Mouse (Mus musculus) kidney, postnatal 25 days (tissue): ENCODE results near the gene Cd59a.
A peak's percentile ranks its signal among the peaks of the same experiment; 100 is the strongest.
"Not testable (repeated sequence)": the region's sequence is repeated elsewhere in the genome, so short reads cannot be mapped to it uniquely, and the experiment has no call there.

Source experiments
- DNase-seq, 2 experiments: peaks; one replicate each; pipeline ENCODE4 v3.0.0; 2021; ENCODE audit warnings: mixed read lengths in 2 of 2

The Cd59a gene

DNA sequence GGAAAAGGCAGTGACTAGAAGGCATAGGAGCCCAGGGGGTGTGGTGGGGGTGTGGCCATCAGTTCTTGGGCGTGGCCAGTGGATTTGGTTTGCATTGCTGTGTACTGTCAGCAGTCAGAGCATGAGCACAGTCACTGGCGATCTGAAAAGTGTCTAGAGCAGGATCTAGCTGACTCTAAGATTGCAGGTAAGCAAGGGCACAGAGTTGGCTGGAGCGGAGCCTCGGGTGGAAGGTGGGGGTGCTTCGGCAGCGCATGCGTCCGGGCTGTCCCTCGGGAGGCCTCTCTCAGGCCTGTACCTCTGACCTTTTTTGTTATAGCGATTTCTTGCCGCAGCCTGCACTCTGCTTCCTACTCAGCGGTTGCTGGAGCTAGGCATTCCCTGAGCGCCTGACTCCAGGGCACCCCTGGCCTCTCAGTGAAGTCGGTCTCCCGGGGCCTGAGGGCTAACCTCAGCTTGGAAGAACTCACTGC is at the start of gene Cd59a:
Cd59a (plus strand) TSS at position 61 of the 473 bp plus-strand sequence.
- DNase-seq, result peak; percentile 94

DNA sequence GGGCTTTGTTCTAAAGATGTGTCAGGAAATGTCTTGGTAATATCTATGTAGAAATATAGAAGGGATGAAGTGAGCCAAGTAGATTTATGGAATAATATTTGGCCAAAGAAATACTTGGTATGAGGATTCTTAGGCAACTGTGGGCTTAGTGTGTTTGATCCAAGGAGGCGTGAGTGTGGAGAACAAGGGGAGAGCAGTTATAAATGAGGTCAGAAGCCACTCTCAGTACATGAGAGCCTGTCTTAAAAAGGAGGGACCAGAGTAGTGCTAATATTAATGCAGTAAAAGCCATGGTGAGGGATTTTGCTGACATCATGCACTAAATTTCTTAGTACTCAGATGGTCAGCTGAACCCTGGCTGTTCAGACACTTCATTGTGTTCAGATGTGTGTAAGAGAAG is 37.2 kb upstream of the Cd59a start:
- no peak for DNase-seq

DNA sequence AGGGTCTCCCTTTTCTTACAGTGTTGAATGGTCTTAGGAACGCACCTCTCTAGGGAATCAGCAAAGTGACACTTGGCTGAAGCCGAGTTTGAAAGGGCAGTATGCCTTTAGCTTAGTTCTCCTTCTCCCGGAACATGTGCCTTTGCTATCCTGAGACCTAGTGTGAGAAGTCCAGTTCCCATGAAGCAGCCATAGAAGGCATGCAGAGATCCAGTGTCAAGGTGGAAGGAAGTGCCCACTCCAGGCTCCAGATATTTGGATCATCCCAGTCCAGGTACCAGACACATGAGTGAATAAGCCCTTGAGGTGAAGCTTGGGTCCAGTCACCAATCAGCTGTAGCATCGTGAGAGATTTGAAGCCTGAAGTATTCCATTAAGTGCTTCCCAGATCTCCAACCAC is 36.6 kb upstream of the Cd59a start:
- DNase-seq, result no peak

DNA sequence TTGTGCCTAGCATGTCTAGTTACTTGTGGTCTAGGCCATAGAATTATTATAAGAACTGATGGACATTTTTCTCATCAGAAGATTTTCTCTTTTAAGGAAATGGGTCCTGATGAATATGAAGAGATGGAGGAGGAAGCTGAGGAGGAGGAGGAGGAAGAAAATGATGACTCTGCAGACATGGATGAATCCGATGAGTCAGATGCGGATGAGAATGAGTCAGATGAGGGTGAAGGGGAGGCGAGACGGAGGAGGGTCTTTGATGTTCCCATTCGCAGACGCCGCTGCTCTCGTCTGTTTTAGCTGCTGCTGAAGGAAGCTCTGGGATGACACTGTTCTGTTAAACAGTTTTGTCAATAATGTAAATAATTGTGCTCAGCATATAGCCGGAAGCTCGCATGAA is 35.8 kb upstream of the Cd59a start:
- no peak for DNase-seq

DNA sequence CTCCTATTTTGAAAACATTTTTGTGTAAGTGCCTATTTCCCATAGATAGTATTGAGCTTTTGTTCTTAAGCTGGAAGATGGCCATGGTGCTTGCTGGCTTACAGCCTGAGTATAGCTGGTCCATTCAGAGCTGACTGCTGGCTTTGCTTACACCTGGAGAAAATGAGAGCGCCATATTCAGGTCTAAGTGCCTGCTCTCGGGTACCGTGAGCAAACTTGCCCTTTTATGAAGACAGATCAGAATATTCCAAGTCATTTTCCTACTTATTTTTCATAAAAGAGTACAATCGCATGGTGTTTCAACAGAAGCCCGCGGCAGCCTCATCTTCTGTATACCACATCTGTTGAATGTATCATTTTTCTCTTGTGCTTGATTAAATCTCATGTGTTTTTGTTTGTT is 34.6 kb upstream of the Cd59a start:
- no peak for DNase-seq

DNA sequence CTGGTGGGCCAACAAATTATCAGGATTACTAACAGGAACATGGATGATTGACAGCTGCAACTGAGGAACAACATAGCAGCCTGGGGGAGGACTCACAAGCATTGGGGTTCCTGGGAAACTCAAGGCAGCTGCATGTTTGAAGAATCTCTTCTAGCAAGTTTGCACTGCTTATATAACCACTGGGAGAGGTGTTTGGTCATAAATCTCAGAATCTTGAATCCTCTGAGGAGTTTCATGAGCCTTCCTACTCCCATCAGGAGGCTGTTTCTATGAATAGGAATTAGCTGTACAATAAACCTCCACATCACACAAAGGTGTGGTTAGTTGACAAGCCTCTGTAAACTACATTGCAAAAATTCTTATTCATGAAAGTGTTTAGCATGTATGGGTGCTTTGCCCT is 32.9 kb upstream of the Cd59a start:
- DNase-seq, result no peak

DNA sequence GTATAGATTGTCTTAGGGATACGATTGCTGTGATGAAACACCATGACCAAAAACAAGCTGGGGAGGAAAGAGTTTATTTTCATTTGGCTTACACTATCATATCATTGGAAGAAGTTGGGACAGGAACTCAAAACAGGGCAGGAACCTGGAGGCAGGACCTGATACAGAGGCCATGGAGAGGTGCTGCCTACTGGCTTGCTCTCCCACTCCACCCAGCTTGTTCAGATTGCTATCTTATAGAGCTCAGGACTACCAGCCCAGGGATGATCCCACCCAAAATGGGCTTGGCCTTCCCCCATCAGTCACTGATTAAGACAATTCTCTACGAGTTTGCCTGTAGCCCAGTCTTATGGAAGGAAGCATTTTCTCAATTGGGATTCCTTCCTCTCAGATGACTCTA is 31.4 kb upstream of the Cd59a start:
- DNase-seq, result no peak

DNA sequence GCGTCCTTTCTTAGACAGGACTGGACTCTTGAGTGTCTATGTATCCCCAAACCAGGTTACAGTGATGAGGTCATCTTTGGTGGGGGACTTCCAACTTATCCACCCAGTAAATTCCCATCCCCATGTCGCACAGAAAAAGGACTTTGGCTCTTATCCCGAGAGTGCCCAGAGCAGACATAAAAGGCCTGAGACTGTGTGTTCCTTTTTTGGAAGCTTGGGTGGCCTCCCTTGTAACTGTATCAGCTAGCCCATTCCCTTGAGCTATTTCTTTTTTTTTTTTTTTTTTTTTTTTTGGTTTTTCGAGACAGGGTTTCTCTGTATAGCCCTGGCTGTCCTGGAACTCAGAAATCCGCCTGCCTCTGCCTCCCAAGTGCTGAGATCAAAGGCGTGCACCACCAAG is 30.1 kb upstream of the Cd59a start, which contains the start of gene Gm10912:
Gm10912 (plus strand) TSS at position 301 of the 400 bp plus-strand sequence.
- DNase-seq, result not testable (repeated sequence)

DNA sequence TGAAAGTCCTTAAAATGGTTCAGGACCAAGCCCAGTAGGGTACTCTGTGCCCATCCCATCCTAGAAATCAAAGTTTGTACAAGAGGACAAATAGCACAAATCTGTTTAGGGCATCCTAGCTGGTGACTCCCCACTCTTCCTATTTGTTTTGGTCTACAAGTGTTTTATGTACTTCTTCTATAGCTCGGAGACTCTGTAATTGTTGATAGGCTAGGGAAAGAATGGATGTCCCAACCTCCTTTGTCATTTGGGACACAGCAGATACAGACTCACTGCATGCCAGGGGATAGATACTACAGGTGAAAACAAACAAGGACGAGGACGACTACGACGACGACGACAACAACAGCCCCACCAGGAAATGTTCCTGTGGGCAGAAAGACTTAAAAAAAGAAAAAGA is 27.2 kb upstream of the Cd59a start, which contains the start of gene Gm10799:
Gm10799 (minus strand) TSS at position 101 of the 400 bp plus-strand sequence.
- not testable (repeated sequence) for DNase-seq

DNA sequence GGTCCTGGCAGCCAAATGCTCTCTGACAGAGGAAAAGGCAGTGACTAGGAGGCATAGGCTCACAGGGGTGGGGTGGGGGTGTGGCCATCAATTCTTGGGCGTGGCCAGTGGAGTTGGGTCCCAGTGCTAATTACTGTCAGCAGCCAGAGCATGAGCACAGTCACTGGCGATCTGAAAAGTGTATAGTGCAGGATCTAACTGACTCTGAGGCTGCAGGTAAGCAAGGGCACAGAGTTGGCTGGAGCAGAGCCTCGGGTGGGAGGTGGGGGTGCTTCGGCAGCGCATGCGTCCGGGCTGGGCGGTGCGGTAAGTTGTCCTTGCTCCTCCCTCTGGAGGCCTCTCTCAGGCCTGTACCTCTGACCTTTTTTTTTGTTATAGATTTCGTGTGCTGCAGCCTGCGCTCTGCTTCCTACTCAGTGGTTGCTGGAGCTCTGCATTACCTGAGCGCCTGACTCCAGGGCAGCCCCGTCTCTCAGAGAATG is 25.9 kb upstream of the Cd59a start, which contains the start of gene Cd59b:
Cd59b (plus strand) TSS at position 146 of the 482 bp plus-strand sequence.
- DNase-seq, result peak; percentile 73 to 81

DNA sequence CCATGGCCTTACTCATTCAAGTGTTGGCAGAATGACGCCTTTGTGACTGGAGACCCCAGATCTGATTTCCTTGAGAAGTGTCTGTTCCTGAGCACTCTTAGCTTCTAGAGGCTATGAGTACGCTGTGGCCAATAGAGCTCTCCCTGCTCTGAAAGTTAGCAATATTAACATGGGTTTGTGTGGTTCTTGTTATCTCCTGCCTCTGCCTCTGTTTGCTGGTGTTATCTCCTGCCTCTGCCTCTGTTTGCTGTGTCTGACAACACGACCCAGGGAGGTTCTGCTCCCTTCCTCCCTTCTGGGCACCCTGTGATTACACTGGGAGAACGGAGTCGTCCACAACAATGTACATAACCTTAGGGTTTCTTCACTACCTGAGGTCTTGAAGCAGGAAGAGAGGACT is 17.3 kb upstream of the Cd59a start:
- not testable (repeated sequence) for DNase-seq

DNA sequence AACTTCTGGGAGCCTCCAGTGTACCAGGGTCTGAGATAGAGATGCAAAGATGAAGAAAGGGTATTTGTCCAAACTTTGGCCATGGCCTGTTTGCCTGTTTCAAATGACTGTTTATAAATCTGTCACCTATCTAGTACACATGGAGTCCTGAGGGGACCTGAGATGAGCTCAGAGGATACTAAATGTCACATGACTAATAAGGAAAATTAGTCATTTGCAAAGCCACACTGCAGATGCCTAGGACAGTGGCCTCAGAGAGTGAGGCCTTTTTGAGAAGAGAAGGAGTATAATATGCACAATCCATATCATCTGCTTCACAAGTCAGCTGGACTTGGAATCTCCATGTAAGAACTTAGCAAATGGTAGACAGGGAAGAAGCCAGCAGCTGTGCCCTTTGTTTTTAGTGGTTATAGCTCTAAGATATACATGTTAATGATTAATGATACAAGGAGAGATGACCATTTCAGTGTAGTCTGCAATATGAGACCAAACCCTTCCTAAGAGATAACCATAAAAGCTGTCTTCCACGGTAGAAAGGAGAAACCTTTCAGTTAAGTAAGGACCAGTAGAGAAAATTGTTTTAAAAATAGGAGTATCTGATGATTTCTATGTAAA is 14.1 kb upstream of the Cd59a start:
- not testable (repeated sequence) for DNase-seq

DNA sequence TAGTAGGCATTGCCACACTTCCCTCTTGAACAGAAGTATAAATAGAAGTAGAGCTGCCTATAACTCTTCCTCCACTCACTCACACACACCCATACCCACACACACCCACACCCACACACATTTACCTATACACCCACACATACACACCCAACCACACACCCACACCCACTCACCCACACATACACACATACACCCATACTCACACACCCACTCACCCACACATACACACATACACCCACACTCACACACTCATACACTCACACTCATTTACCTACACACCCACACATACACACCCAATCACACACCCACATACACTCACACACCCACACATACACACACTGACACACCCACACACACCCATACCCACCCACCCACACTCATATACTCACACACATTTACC is 13.1 kb upstream of the Cd59a start:
- no peak for DNase-seq

DNA sequence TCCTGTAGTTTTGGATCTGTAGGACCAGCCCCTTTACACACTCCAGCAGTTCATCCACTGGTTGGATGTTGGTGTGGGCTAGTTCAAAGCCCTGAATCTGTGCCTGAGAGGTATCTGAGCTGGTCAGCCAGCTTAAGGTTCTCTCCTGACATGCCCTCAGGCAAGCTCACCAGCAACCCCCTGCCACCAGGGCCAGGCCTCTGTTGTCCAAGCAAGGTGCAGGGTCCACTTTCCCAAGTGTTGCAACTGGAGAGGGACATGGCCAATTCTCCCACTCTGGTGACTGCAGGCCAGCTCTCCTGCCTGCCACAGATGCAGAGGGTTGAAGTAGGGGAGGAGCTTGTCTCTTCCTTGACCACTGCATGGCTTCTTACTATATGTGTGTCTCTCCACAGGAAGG is 11.6 kb upstream of the Cd59a start:
- DNase-seq, result not testable (repeated sequence)

DNA sequence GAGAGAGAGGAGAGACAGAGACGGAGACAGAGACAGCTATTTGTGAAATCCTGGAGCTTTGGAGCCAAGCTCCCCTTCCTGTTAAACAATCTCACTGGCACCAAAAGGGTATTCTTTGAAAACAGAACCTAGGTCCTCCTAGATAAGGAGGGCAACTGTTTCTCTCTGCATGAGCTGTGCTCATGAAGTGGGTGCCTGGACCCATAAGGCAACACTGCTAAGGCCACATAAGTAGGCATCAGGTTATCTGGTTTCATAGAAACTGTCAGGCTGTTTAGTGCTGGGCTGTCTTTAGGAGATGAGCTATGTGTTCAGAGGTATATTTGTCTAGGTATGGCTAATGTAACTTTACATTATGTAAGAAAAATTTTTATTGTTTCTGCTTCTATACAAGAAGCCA is 8.0 kb upstream of the Cd59a start:
- DNase-seq, result not testable (repeated sequence)

DNA sequence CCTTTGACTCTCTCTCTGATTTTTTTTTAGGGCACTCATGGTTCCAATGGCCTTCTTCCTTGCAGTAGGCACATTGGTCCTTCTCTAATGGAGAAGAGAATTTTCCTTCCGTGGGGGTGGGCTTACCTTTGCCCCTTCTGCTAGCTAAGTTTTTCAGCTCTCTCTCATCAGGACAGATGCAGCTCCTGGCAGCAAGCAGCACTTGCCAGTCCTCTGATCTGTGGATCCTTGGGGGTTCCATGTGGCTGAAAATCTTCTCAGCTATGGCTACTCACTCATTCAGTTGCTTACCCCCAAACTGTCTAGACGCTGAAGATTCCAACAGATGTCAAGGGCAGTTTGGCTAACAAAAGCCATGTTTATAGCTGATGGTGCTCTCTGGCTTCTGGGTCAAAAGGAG is 2.3 kb upstream of the Cd59a start:
- DNase-seq, result no peak

DNA sequence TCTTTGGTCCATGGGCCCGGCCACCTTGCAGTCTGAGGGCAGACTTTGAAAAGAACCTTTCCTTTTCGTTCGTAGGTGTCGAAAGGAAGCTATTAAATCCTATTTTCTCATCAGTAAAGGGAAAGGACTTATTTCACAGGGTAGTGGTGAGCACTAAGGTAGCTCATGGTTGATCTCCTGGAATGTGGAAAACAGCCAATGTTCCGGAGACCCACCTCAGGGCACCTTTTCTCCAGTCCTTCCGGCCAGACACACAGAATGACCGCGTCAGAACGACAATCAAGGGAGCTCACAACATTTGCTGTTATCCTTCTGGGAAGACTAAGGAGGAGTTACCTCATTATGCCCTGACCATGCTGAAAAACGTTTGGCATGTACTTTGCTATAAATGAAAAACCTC is 655 bp downstream of the Cd59a start:
- DNase-seq, result peak in 1 of 2 experiments; percentile 12

DNA sequence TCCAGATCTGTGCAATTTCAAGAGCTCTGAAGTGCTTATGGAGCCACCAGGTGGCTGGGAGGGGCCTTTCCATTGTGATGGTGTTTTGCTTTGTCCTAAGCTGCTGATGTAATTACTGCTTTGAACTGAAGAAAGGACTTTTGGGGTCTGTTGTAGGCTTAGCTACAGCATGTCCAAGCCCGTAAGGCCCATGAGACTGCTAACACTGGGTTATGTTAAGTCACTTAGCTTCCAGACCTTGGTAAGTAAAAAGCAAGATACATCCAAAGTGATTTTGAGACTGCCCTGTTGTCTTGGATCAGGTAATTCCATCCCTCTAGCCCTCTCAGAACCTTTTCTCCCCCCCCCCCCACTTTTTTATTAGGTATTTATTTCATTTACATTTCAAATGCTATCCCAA is 1.2 kb downstream of the Cd59a start:
- DNase-seq, result not testable (repeated sequence)

DNA sequence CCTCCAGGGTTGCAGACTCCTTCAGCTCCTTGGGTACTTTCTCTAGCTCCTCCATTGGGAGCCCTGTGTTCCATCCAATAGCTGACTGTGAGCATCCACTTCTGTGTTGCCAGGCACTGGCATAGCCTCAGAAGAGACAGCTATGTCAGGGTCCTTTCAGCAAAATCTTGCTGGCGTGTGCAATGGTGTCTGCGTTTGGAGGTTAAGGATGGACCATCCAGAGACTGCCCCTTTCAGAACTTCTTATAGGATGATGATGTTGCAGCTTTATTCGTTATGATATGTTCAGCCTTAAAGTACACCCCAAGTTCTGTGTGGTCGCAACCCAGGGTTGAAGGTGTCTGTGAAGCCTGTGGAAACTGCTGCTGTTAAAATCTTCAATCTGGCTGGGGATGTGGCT is 1.8 kb downstream of the Cd59a start:
- DNase-seq, result not testable (repeated sequence)

DNA sequence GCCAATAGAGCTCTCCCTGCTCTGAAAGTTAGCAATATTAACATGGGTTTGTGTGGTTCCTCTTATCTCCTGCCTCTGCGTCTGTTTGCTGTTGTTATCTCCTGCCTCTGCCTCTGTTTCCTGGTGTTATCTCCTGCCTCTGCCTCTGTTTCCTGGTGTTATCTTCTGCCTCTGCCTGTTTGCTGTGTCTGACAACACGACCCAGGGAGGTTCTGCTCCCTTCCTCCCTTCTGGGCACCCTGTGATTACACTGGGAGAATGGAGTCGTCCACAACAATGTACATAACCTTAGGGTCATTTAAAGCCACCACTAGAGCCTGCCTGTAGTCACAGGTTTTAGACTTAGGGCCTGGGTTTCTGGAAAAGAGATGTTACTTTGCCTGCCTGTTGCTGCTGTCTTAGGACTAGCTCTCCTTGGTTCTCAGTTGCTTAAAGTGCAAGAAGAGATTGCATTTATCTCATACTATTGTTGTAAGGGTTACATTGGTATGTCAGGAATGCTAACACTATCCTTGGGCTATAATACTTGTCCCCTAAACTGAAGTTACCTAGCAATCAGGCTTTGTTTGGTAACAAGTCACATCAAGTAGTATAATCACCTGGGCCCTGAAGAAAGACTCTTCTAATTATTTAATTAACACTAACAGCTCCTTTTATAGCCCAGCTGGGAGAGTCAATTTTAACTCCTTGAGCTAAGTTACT is 3.1 kb downstream of the Cd59a start:
- no peak for DNase-seq

DNA sequence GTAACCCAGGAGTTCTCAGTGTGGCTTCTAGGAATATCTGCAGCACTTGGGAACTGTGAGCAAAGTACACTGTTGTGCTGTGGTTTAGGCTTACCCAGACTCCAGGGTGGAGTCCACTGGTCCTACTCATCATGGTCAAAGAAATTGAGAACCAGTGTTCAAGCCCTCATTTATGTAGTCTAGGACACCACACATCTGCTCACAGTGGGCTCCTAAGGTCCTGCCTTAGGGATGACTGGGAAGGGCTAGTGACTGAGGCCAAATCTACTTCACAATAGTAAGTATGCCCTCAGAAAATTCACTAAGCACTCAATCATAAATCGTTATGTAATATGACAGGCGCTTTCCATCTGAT is 3.6 kb downstream of the Cd59a start:
- no peak for DNase-seq

DNA sequence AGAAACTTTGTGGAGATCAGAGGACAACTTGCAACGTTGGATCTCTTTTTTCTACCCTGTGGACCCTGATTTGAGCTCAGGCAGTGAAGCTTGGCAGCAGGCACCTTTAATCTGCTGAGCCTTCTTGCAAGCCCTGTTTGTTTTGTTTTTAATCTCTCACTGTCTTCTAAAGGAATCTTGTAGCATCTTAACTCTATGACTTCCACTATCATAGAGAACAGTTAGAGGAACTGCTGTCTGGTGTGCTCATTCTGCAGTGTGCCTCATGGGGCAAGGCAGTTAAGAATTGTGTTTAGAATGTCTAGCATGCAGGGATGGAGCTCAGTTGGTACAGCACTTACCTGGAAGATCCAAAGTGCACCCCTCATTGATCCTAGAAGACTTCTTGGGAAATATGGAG is 4.3 kb downstream of the Cd59a start:
- DNase-seq, result no peak

DNA sequence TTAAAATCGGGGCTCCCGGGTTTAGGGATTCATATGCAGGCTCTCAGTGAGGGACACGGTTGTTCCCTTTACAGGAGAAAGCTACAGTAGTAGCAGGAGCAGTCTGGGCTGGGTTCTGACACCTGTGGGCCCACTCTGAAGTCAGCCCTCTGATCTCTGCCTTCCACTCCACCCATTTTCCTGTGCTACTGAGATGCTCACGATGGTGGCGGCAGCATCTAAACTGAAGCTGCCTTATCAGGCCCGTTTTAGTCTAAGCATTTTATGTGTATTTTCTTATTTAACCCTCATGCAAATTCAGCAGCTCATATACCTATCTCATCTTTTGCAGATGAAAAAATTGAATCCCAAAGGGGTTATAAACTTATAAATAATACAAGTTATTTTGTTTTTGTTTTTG is 9.2 kb downstream of the Cd59a start:
- no peak for DNase-seq

DNA sequence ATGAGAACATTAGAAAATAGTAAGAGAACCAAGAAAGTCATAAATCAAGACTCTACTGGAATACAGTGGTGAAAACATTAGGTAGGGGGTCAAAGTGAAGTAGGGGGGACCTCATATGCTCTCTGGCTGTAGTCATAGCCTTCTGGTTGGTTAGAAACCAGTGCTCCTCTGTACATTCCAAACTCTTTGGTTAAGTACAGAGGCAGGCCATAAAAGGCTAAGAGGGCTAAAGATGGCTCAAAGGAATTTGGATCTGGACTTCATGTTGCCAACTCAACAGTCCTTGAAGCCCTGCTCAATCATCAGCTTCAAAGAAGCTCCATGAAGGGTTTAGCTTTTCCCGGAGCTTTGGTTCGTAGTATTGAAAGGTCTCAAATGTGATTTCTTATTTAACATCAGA is 13.4 kb downstream of the Cd59a start:
- DNase-seq, result not testable (repeated sequence)
